Mouse (Mus musculus): ENCODE results near the gene Fgfr2. TPM values are rescaled to one million over a fixed set of nuclear protein-coding genes. Genes with fewer than 3 reads are reported as not detected.

Fgfr2 gene
- polyA plus RNA-seq, 1 experiment from 2014 or later = 39.4 TPM

DNA sequence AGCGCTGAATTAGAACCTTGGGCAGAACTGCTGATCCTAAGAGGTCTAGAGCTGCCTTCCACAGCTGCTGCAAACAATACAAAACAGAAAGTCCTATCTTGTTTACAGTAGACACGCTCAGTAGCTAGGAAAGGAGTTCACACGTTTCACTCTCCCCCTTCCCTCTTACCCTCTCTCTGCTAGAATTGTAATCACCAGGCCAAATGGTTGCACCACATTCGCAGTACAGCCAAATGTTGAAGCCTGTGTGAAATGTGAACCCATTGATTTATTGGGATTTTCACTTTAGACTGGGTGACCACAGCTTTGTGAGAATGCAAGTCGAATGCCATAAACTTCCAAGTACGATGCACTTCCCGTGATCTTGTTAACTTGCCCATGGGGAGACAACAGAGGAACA is 1028.5 kb downstream of the Fgfr2 start:
- WGBS = 81% methylated on average over 7 of the region's 7 CpGs
- H3K27me3 ChIP-seq = no peaks in the 10 kb centered on the region
- no peaks in the 10 kb centered on the region for H3K4me1 ChIP-seq (replicated peaks)
- no peaks in the 10 kb centered on the region for H3K9me3 ChIP-seq
- no peak overlapping the region for H3K27ac ChIP-seq
- no peak overlapping the region for H3K9ac ChIP-seq (replicated peaks)
- no peak overlapping the region for H3K4me3 ChIP-seq (replicated peaks)
- H3K36me3 ChIP-seq = no peaks in the 10 kb centered on the region
- no peak for ATAC-seq
- H3K4me2 ChIP-seq (replicated peaks) = no peak overlapping the region

DNA sequence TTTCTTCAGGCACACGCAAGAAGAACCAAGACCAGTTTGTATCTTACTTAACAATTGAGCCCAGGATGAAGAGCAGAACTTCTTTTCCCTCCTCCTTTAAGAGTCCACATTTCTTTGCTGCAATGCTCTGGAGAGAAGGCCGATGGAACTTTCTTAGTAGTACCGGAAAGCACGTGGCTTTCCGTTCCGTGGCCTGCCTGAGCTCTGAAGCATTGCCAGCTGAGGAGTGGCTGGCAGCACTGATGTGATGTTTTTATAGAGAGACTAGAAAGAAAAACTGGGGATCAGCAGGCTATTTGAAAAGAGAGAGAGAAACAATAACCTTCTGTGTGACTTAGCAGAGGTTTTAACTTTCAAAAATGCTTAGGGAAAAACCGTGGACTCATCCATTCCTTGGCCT is 1031.6 kb downstream of the Fgfr2 start:
- WGBS = 87% methylated on average over 7 of the region's 7 CpGs
- no peak for ATAC-seq
- no peak overlapping the region for H3K27ac ChIP-seq

DNA sequence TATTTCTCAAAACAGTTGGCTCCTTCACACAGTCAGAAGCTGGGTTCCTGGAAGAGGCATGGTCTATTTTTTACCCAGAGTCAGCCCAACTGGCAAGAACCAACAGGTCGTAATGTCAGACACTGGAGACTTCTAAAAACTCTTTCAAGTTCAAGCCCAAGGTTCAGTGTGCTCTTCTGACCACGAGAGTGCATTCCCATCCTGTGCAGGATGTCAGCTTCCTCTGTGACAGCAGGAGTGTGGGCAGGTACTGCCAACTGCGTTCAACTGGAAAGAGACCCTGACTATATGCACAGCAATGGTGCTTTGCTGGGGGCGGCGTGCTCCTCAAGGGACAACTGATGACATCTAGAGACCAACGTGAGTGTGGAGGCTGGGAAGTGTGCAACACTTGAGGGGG is 1034.5 kb downstream of the Fgfr2 start:
- ATAC-seq = no peak
- H3K9me3 ChIP-seq = no peaks in the 10 kb centered on the region
- 80% methylated on average over 6 of the region's 6 CpGs for WGBS
- H3K9ac ChIP-seq (replicated peaks) = no peak overlapping the region
- no peaks in the 10 kb centered on the region for H3K4me1 ChIP-seq (replicated peaks)
- no peak overlapping the region for H3K4me2 ChIP-seq (replicated peaks)
- H3K4me3 ChIP-seq (replicated peaks) = no peak overlapping the region
- H3K27me3 ChIP-seq = no peaks in the 10 kb centered on the region
- H3K27ac ChIP-seq = no peak overlapping the region
- no peaks in the 10 kb centered on the region for H3K36me3 ChIP-seq

More for the DNA sequence above, 1031.6 kb downstream of the Fgfr2 start:
- no peak overlapping the region for H3K4me3 ChIP-seq (replicated peaks)
- no peaks in the 10 kb centered on the region for H3K9me3 ChIP-seq
- no peaks in the 10 kb centered on the region for H3K27me3 ChIP-seq
- H3K9ac ChIP-seq (replicated peaks) = no peak overlapping the region
- H3K36me3 ChIP-seq = no peaks in the 10 kb centered on the region
- no peak overlapping the region for H3K4me2 ChIP-seq (replicated peaks)
- no peaks in the 10 kb centered on the region for H3K4me1 ChIP-seq (replicated peaks)

DNA sequence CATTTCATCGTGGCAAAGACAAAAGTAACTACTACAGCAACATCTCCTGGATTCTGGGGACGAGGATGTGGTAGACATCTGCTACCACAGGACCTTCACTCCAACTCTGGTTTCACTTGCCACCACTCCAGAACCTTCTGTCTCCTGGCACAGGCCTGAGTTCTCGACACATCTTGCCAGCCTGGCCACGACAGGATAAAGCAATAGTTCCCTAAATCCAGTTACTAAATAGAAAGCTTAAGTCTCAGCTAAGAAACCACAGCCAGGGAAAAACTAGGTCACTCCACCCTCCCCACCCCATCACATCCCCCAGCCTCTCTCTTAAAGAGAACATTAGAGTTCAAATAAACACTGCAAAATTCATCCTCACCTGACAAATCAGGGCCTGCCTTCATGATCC is 1035.0 kb downstream of the Fgfr2 start:
- Histone ChIP-seq H3K4me1 (replicated peaks) (no peaks in the 10 kb centered on the region), H3K27me3 (no peaks in the 10 kb centered on the region), H3K27ac (no peak overlapping the region), H3K36me3 (no peaks in the 10 kb centered on the region), H3K9me3 (no peaks in the 10 kb centered on the region), H3K4me2 (replicated peaks) (no peak overlapping the region), H3K9ac (replicated peaks) (no peak overlapping the region), H3K4me3 (replicated peaks) (no peak overlapping the region)
- no peak for ATAC-seq
- 87% methylated on average over 4 of the region's 4 CpGs for WGBS

DNA sequence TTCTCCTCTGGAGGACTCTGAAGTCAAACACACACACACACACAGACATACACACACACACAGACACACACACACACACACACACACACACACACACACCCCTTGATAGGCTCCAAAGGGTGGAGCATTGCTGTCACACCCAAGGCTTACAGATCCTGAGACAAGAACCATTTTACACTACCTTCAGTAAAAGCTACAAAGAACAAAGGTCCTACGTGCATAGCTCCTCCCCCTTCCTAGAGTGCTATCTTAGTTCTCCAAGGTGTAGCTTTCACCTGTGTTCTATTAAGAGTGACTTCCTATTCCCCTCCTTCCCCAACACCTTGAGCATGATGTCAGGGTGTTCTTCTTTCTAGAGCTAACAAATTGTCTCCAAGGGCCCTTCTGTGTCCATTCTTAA is 1047.3 kb downstream of the Fgfr2 start:
- Histone ChIP-seq H3K9me3 (no peaks in the 10 kb centered on the region), H3K4me3 (replicated peaks) (no peak overlapping the region), H3K36me3 (no peaks in the 10 kb centered on the region), H3K4me1 (replicated peaks) (no peaks in the 10 kb centered on the region), H3K4me2 (replicated peaks) (no peak overlapping the region), H3K27ac (no peak overlapping the region), H3K27me3 (no peaks in the 10 kb centered on the region), H3K9ac (replicated peaks) (no peak overlapping the region)
- ATAC-seq = no peak
- 85% methylated on average over 1 of the region's 1 CpGs for WGBS

DNA sequence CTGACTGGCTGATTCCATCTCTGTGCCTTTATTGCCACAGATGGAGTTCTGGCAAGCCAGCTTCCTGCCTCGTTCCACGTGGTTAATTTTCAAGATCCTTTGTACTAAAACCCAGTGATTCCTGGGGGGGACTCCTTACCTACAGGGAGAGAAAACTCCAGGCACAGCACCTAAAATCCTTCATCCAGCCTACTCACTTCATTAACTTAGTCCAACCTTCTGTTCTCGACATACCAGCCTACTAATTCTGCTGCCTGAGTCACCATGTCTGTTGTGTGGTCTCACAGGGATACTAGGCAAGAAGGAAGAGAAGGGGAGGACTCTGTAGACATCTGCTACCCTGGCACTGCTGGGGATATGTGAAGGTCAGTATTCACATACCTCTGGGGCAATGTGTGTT is 1048.6 kb downstream of the Fgfr2 start:
- no peaks in the 10 kb centered on the region for H3K27me3 ChIP-seq
- H3K9me3 ChIP-seq = no peaks in the 10 kb centered on the region
- no peak for ATAC-seq
- H3K4me1 ChIP-seq (replicated peaks) = no peaks in the 10 kb centered on the region
- H3K9ac ChIP-seq (replicated peaks) = no peak overlapping the region
- 83% methylated on average over 3 of the region's 3 CpGs for WGBS
- H3K27ac ChIP-seq = no peak overlapping the region
- H3K4me2 ChIP-seq (replicated peaks) = no peak overlapping the region
- no peaks in the 10 kb centered on the region for H3K36me3 ChIP-seq
- no peak overlapping the region for H3K4me3 ChIP-seq (replicated peaks)

DNA sequence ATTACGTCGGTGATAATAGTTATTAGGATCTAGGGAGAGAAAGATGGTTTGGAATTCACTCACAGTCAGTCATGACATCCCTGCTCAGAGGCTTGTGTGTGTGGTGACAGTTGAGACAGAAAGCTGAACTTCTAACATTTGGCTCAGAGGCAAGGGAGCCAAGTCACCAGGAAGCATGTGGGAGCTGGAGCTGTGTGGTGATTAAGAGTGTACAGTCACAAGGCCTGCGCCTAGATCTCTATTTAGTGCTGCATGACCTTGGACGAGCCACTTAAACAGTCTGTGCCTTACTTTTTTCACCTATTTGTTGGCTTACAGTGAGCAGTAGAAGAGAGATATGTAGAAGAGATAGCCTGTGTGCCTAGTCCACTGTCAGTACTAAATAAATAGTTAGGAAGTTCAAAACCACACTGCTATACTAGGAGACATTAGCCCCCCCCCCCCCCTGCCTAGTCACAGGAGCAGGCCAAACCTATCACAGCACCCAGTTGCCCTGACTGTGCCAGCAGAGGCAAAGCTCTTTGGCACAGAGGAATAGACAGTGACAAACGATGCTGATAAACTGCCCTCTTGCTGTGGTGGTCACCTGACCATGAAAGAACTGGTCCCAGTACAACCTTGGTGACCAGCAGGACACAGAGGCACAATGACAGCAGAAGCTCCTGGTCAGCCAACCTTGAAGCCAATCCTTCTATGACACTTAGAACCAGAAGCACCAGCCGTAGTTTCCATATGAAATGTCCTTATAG is 1052.1 kb downstream of the Fgfr2 start:
- Histone ChIP-seq H3K27ac (no peak overlapping the region), H3K4me2 (replicated peaks) (no peak overlapping the region), H3K9me3 (no peaks in the 10 kb centered on the region), H3K4me3 (replicated peaks) (no peak overlapping the region), H3K4me1 (replicated peaks) (no peaks in the 10 kb centered on the region), H3K36me3 (no peaks in the 10 kb centered on the region), H3K9ac (replicated peaks) (no peak overlapping the region), H3K27me3 (no peaks in the 10 kb centered on the region)
- WGBS = 85% methylated on average over 6 of the region's 6 CpGs
- ATAC-seq = no peak

DNA sequence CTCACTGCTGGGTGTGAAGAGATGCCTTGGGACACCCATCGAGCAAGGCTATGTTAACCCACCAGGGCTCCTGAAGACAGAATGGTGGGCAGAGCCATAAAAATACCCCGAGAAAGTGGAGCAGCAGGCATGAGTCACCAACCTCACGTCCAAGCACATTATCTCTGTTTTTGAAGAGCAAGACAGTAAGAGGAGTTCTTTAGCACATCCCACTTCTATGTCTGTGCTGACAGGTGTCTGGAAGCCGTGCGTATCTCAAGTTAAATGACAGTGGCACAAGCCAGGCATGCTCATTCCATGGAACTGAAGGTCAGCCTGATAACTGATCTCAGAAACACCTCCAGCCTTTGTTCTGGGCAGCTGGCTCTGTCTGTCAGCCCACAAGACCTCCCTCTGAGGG is 1055.2 kb downstream of the Fgfr2 start:
- Histone ChIP-seq H3K4me2 (replicated peaks) (no peak overlapping the region), H3K4me1 (replicated peaks) (no peaks in the 10 kb centered on the region), H3K36me3 (no peaks in the 10 kb centered on the region), H3K27me3 (no peaks in the 10 kb centered on the region), H3K9me3 (no peaks in the 10 kb centered on the region), H3K27ac (no peak overlapping the region), H3K4me3 (replicated peaks) (no peak overlapping the region), H3K9ac (replicated peaks) (no peak overlapping the region)
- ATAC-seq = no peak
- WGBS = 86% methylated on average over 5 of the region's 5 CpGs

DNA sequence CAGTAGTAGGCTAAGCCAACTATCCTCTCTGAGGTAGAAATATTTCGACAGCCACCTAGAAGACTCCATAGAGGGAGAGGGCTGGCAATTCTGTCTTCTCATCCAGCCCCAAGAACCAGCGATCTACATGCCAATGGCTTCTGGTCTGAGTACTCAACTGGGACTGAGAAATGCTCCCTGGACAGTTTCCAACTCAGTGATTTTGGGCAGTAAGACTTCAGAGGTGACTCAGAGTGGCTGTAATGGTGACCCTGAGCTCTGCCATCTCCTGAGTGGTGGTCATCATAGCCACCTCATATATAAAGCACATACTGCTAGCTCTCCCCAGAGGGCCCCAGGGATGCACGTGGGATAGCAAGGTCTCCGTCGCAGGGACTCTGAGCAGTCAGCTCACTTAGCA is 1055.6 kb downstream of the Fgfr2 start:
- no peak overlapping the region for H3K4me3 ChIP-seq (replicated peaks)
- H3K27me3 ChIP-seq = no peaks in the 10 kb centered on the region
- H3K27ac ChIP-seq = no peak overlapping the region
- no peaks in the 10 kb centered on the region for H3K36me3 ChIP-seq
- no peak for ATAC-seq
- H3K9ac ChIP-seq (replicated peaks) = no peak overlapping the region
- H3K4me2 ChIP-seq (replicated peaks) = no peak overlapping the region
- H3K4me1 ChIP-seq (replicated peaks) = no peaks in the 10 kb centered on the region
- H3K9me3 ChIP-seq = no peaks in the 10 kb centered on the region
- WGBS = 87% methylated on average over 5 of the region's 5 CpGs

DNA sequence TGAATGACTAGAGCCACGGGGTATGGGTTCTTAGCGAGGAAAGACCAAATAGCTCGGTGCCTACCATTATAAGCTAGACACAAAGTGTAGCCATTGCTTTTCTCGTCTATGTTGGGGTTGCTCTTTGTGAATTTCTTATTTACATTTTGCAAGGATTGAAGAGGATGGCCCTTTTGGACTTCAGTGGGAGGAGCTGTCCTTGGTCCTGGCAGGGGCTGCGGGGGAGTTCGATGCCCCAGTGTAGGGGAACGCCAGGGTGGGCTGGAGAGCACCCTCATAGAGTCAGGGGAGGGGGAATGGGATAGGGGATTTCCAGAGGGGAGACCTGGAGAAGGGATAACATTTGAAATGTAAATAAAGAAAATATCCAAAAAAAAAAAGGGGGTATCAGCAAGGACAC is 1063.0 kb downstream of the Fgfr2 start:
- Histone ChIP-seq H3K4me2 (replicated peaks) (no peak overlapping the region), H3K27ac (no peak overlapping the region), H3K9ac (replicated peaks) (no peak overlapping the region), H3K27me3 (no peaks in the 10 kb centered on the region), H3K9me3 (no peaks in the 10 kb centered on the region), H3K4me3 (replicated peaks) (no peak overlapping the region), H3K36me3 (no peaks in the 10 kb centered on the region), H3K4me1 (replicated peaks) (no peaks in the 10 kb centered on the region)
- 81% methylated on average over 7 of the region's 7 CpGs for WGBS
- ATAC-seq = no peak

DNA sequence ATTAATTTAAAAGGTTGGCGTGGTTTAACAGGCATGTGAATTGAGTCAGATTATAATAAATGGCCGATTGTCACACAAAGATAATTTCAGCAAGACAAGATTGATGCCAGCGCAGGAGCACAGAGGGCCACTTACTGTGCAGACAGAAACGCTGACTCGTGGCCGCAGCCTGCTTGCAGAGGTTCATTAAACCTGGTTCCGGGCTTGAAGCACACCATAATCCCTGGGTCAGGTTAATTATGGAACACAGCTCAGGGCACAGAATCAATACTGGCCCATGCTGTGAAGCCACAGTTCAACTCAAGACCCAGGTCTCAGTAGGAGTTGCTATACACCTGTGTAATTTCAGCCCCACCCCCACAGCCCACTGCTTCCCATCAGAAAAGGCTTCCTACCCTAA is 1066.6 kb downstream of the Fgfr2 start:
- 58% methylated on average over 7 of the region's 7 CpGs for WGBS
- ATAC-seq = no peak
- H3K9ac ChIP-seq (replicated peaks) = no peak overlapping the region

DNA sequence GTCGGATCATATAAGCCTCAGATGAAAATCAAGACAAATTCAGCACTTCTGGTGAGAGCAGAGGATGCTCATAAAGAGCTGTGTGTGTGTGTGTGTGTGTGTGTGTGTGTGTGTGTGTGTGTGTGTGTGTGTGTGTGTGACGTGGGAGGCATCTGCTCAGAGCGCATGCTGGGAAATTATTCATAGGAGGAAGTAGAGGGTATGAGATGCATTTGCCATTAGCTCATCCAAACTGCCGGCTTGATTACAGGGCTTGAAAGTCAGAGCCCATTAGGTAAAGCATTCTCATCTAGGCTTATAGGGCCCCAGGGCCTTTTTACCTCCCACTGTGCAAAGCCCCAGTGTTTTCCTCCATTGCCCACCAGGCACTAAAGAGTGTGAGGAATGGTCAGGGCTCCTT is 1076.5 kb downstream of the Fgfr2 start:
- Histone ChIP-seq H3K36me3 (no peaks in the 10 kb centered on the region), H3K27me3 (no peaks in the 10 kb centered on the region), H3K9me3 (no peaks in the 10 kb centered on the region), H3K4me2 (replicated peaks) (no peak overlapping the region), H3K9ac (replicated peaks) (no peak overlapping the region), H3K27ac (no peak overlapping the region), H3K4me3 (replicated peaks) (no peak overlapping the region), H3K4me1 (replicated peaks) (peaks cover 9% of the 10 kb centered on the region)
- ATAC-seq = no peak
- WGBS = 58% methylated on average over 4 of the region's 4 CpGs

More for the DNA sequence above, 1066.6 kb downstream of the Fgfr2 start:
- no peak overlapping the region for H3K27ac ChIP-seq
- no peaks in the 10 kb centered on the region for H3K36me3 ChIP-seq
- H3K4me3 ChIP-seq (replicated peaks) = no peak overlapping the region
- H3K27me3 ChIP-seq = no peaks in the 10 kb centered on the region
- no peaks in the 10 kb centered on the region for H3K9me3 ChIP-seq
- H3K4me2 ChIP-seq (replicated peaks) = no peak overlapping the region
- no peaks in the 10 kb centered on the region for H3K4me1 ChIP-seq (replicated peaks)

DNA sequence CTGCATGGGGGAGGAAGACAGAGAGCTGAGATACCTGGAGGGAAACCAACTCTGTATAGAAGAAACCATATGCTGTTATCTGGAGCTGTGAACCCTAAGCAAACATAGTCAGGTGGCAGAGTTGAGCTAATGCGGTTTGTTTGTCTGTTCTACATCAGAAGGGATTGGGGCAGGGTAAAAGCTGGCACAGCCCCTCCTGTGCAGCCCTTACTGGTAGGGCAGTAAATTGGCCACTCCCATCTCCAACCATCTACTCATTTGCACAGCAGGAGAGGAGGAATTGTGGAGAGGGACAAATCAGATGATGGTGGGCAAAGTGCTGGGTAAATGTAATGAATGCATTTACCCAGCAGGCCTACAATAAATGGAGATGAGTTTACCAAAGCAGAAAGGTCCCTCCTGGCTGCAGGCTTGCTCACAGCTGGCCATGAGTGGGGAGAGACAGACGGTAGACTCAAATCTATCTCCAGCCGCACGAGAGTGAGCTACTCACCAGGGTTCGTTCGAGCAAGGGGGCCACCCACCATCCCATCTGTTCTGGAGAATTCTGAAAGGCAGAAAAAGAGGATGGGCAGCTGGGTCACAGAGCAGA is 1091.1 kb downstream of the Fgfr2 start:
- no peak overlapping the region for H3K27ac ChIP-seq
- no peak for ATAC-seq
- no peak overlapping the region for H3K4me2 ChIP-seq (replicated peaks)
- WGBS = 60% methylated on average over 6 of the region's 6 CpGs
- no peaks in the 10 kb centered on the region for H3K9me3 ChIP-seq
- no peak overlapping the region for H3K9ac ChIP-seq (replicated peaks)
- H3K27me3 ChIP-seq = no peaks in the 10 kb centered on the region
- peaks cover 10% of the 10 kb centered on the region; the same call in 1 of the 2 replicates for H3K4me1 ChIP-seq (replicated peaks)
- H3K4me3 ChIP-seq (replicated peaks) = no peak overlapping the region
- H3K36me3 ChIP-seq = no peaks in the 10 kb centered on the region

Measured in midbrain, embryonic 13.5 days (tissue).